Mouse (Mus musculus) forebrain, postnatal 0 days (tissue): ENCODE measurements around the gene Sh3gl3. TPM values are rescaled to one million over a fixed set of nuclear protein-coding genes. Genes with fewer than 3 reads are reported as not detected.

Experiments used
- ATAC-seq: fragments of 200-750 bp; cut with Nextera tagmentation; 2 replicates; pipeline ENCODE4 v1.8.0; 2017; ENCODE audit warnings: mild to moderate bottlenecking, moderate library complexity
- DNase-seq: peaks from one replicate; pipeline ENCODE4 v3.0.0-alpha.2; 2015
- H3K27ac ChIP-seq: fragments of 300-500 bp; sonication (generic); 2 replicates; pipeline ENCODE4 v1.5.1; 2014; ENCODE audit warnings: low read depth, mild to moderate bottlenecking, antibody characterized with exemption, low read length, moderate library complexity, mixed read lengths
- H3K27me3 ChIP-seq: fragments of 300-500 bp; sonication (generic); 2 replicates; pipeline ENCODE4 v1.6.1; 2014; ENCODE audit warnings: mild to moderate bottlenecking, low read length, mixed read lengths; ENCODE audit not compliant: insufficient read depth
- H3K36me3 ChIP-seq: fragments of 300-500 bp; sonication (generic); 2 replicates; pipeline ENCODE4 v1.6.1; 2014; ENCODE audit warnings: mild to moderate bottlenecking, moderate library complexity; ENCODE audit not compliant: insufficient read depth
- H3K4me1 ChIP-seq: fragments of 300-500 bp; sonication (generic); 2 replicates; pipeline ENCODE4 v1.6.1; 2014; ENCODE audit warnings: antibody characterized with exemption; ENCODE audit not compliant: insufficient read depth
- H3K4me2 ChIP-seq: fragments of 300-500 bp; sonication (generic); 2 replicates; pipeline ENCODE4 v1.6.1; 2014; ENCODE audit warnings: low read depth, mild to moderate bottlenecking, moderate library complexity
- H3K4me3 ChIP-seq: fragments of 300-500 bp; sonication (generic); 2 replicates; pipeline ENCODE4 v1.5.1; 2014; ENCODE audit warnings: low read depth, low read length, mixed read lengths
- H3K9ac ChIP-seq: fragments of 300-500 bp; sonication (generic); 2 replicates; pipeline ENCODE4 v1.6.1; 2014; ENCODE audit warnings: mild to moderate bottlenecking
- H3K9me3 ChIP-seq: fragments of 300-500 bp; sonication (generic); 2 replicates; pipeline ENCODE4 v1.6.1; 2016; ENCODE audit warnings: low read length
- CTCF ChIP-seq: sonication (generic); IDR thresholded peaks from 2 replicates; pipeline ENCODE4 v1.5.1; 2016; ENCODE audit warnings: antibody characterized with exemption, control low read depth, low read depth
- WGBS: fragments of 180-500 bp; shearing (Covaris S2); extraction: QIAGEN DNeasy Blood & Tissue Kit; methylation state at CpG from one replicate; pipeline ENCODE4 v1.1.7; 2014; 5-methylcytosine and 5-hydroxymethylcytosine counted together
- polyA plus RNA-seq: library from polyadenylated mRNA; unstranded; fragments of >200 nt; fragmentation: Nextera tagmentation; extraction: Ambion mirVana; gene quantifications from 2 replicates; pipeline ENCODE4 v1.2.1, GENCODE M21; 2015
- total RNA-seq: library from RNA; depleted of rRNA; stranded (reverse); fragments of >200 nt; gene quantifications from 2 replicates; pipeline ENCODE4 v1.2.3, GENCODE M21; 2014; rRNA removed

Sh3gl3 gene
- total and polyA plus RNA-seq, 2 experiments from 2014 or later: 72.2 to 101 TPM

DNA sequence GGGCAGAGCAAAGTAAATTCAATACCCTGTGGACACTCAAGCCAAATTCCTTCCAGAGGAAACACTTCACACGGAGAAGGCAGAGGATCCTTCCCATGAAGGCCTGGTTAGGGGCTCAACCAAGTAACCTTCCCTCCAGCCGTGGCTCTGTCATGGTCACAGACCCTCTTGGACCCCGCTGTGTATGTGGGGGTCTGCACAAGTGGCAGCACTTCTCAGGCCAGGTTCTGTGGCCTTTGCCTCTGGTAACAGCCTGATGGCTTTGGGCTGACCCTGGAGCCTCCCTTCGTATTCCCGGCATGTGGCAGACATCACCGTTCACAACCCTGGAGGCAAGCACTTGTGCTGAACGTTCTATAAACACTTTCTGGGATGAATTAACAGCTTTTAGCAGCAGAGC, 176.2 kb downstream of the Sh3gl3 start:
- Histone ChIP-seq H3K9ac (no peak overlapping the region), H3K27ac (no peak overlapping the region), H3K27me3 (no peaks in the 10 kb centered on the region), H3K9me3 (no peaks in the 10 kb centered on the region), H3K36me3 (no peaks in the 10 kb centered on the region), H3K4me2 (no peak overlapping the region), H3K4me1 (no peaks in the 10 kb centered on the region), H3K4me3 (no peak overlapping the region)
- no peak for DNase-seq
- ATAC-seq: no peak
- no peak for TF ChIP-seq CTCF
- WGBS: 86% methylated on average over 7 of the region's 7 CpGs

DNA sequence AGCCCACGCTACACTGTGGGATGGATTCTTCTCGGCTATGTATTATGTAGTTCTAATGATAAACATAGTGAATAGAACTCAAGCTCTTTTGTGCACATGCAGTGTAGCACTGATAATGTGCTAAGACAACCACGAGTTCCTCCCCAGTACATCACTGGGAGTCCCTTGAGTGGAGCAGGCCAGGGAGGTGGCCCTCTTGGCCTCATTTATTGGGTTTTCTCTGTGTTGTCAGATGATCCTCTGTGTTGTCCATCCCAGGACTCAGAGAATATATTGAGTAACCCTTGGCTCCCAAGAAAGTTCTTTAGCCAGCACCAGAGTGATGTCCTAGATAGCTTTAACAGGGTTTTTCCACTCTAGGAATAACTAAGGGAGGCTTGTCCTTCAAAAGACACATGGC, 176.8 kb downstream of the Sh3gl3 start:
- Histone ChIP-seq H3K4me1 (no peaks in the 10 kb centered on the region), H3K4me2 (no peak overlapping the region), H3K27ac (no peak overlapping the region), H3K27me3 (no peaks in the 10 kb centered on the region), H3K9ac (no peak overlapping the region), H3K36me3 (no peaks in the 10 kb centered on the region), H3K9me3 (no peaks in the 10 kb centered on the region), H3K4me3 (no peak overlapping the region)
- no peak for TF ChIP-seq CTCF
- DNase-seq: no peak
- ATAC-seq: no peak
- WGBS: 64% methylated on average over 3 of the region's 3 CpGs

Other genes with a start within 250 kb of the Sh3gl3 start
- gene Hdgfl3, start 239.4 kb upstream of the Sh3gl3 start, total RNA-seq: 158 and 191 TPM in 2 replicates
- gene Hdgfl3, start 239.4 kb upstream of the Sh3gl3 start, polyA plus RNA-seq: 50.2 and 62.5 TPM in 2 replicates
- not detected in 2 replicates for gene Bnc1, start 181.5 kb upstream of the Sh3gl3 start, total RNA-seq
- gene Bnc1, start 181.5 kb upstream of the Sh3gl3 start, polyA plus RNA-seq: not detected in 2 replicates
- 3.2 and 4.8 TPM in 2 replicates for gene Adamtsl3, start 161.9 kb downstream of the Sh3gl3 start, total RNA-seq
- 0.36 and 0.61 TPM in 2 replicates for gene Adamtsl3, start 161.9 kb downstream of the Sh3gl3 start, polyA plus RNA-seq